Mouse (Mus musculus): ENCODE results near the gene Fryl.
"Not testable (repeated sequence)": the region's sequence is repeated elsewhere in the genome, so short reads cannot be mapped to it uniquely, and the experiment has no call there.

Gene Fryl

DNA sequence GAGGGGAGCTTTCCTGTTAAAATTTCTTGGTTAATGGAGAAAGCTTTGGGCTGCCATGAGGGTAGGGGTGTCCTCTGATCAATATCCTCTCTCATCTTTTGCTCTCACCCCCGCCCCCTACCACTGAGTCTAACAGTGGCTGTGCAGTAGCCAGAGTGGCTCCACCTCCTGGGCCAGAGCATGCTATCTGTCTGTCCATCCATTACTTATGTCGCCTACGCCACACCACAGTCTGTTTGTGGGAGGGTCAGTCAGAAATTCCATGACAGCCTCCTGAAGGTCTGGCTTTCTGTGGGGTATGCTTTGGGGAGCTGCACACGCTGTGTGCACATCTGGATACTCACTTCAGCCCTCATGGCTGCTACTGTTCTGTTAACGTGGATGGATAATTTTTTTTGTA lies 174.9 kb downstream of the Fryl start:
- DNase-seq, result no peak

DNA sequence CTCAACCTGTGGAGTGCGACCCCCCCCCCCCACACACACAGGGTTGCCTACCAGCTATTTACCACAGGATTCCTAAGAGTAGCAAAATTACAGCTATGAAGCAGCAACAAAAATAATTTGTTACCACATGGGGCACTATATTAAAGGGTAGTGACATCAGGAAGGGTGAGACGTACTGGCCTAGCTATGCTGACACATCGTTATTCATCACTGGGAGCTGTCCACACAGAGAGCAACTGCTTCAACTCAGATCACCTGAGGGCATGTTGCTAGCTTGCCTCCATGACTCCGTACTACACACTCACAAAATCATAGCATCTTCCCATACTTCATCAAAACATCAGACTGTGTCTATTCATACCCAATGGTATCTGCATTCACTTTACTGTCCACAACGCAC lies 176.6 kb downstream of the Fryl start:
- no peak for DNase-seq

DNA sequence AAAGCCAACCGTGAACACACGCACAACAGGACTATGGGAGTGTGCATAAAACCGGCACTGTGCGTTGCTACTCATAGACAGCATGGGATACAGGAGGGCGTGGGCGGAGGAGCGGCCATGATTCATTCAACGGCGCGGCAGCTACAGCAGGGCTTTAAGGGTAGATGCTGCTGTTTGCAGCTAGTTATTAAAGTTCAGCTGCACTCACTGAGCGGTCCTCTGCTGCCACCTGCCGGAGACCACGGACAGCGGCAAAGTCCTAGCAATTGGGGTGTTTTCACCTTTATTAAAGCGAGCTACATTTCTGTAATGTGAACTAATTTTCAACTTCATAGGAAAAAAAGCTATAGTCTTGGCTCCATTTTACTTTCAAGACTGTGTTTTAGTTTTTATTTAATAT lies 185.1 kb downstream of the Fryl start:
- DNase-seq, result peak; percentile 69

DNA sequence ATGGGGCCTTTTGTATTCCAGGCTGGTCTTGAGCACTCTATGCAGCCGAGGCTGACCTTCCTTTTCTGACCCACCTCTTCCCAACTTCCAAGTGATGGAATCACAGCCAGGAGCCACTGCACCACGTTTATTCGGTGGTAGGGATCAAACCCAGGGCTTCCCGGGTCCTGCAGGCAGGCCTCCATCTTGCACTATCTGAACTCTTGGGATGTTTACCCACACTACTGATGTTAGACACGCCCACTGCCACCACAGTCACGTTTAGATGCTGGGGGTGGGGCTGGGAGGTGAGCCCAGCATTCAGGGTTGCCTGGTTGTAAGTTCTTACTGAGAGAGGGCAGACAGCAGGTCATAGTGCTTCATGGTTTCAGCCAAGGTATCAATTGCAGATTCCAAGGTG lies 189.5 kb downstream of the Fryl start:
- peak; percentile 22 for DNase-seq

DNA sequence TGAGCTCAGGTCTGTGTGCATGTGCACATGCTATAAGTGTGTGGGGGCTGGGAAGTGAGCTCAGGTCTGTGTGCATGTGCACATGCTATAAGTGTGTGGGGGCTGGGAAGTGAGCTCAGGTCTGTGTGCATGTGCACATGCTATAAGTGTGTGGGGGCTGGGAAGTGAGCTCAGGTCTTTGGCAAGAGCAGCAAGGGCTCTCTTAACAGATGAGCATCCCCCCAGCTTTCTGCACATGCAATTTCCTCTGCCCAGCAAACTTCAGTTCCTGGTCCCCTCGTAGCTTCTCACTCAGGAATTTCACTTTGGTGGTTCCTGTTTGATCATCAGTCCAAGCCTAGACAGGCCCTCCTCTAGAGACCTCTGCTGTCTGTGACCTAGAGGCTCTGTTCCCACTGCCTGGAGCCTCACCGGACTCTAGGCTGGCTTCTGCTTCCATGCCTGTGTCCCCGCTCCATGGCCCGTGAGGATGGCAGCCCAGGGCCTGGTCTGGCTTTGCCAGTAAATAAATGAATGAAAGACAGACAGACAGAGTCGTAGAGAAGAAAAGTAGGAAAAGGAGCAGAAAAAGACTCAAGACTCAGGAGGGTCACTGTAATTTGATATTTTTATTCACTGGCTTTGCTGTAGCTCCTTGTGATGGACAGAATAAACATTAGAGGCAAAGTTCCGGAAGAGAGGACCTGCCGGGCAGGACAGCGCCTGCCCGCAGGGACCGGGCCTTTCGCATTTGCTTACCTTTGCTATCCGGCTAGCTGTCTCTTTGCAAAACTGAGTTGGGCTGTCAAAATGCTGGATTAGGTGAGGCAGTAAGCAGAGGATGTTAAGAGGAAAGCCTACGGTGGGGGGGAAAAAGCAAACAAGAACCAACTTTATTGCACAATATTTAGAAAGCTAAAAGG lies 192.4 kb downstream of the Fryl start:
- DNase-seq, result no peak

DNA sequence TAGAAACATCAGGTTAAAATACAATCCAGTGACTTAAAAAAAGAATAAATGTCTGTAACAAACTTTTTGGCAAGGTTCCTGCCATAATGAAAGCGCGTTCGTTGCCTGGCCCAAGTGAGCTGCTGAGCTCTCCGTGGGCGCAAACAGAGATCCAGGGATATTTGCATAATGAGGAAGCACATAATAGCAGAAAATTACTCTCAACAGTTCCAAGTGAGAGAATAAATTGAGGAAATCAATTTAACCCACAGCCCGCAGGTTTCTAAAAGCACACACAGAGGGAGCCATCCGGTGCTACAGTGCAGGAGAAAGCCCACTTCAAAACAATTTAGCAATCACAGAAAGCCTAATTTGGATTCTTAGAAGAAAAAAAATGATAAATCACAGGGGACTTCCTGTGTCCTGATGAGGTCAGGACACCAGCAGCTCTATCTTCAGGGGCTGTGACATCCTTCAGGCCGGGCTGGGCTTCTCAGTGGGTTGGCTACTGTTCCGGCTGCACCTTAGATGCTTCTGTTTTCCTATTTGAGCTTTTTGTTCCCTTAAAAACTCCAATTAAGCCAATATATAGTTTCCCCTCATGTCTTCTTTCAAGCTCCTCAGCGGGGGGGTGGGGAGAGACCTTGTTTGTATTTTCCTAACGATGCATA lies 194.8 kb downstream of the Fryl start:
- no peak for DNase-seq

DNA sequence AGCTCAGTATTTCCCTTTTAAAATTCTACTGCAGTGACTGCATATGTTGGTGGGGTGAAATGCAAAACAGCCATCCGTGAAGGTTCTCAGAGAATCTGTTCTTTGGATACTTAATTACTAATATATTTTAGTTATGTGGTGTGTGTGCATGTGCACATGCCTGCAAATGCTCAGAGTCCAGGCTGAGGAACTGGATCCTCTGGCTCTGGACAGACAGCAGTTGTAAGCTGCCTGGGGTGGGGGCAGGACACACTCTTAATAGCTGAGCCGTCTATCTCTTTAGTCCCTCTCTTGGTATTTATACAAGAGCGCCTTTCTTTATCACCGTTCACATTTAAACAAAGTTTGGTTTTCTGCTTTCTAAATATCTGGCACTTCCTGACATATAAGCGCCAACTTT lies 199.5 kb downstream of the Fryl start:
- DNase-seq, result no peak

DNA sequence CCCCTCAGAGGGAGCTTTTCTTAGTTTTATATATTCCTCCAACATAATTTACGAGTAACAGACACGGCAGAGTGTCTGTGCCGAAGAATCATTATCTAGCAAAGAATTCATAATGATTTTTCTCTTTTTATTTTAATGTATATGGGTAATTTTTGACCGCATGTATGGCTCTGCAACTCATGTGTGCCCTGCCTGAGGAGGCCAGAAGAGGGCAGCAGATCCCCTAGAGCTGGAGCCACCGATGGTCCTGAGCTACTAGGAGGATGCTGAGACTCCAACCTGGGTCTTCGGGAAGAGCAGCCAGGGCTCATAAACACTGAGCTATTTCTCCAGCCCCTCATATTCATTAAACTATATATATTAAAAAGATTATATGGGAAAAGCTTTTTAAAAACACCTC lies 200.0 kb downstream of the Fryl start:
- no peak for DNase-seq

DNA sequence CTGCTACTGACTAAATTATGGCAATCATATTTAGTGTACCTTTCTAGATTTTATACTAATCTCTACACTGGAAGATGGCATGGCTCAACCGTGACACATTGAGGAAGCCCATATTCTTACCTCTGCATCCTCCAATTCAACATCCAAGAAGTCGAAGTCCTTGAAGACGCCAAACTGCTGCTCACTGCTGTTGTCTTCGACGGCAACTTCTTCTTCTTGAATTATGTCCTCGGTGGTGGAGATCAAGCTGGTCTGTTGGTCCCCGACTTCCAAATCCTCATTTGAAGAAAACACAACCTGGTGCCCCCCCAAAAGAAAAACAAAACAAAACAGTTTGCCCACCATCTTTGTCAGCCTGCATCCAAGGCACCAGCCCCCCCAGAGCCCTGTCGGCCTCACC lies 202.5 kb downstream of the Fryl start:
- DNase-seq, result no peak

DNA sequence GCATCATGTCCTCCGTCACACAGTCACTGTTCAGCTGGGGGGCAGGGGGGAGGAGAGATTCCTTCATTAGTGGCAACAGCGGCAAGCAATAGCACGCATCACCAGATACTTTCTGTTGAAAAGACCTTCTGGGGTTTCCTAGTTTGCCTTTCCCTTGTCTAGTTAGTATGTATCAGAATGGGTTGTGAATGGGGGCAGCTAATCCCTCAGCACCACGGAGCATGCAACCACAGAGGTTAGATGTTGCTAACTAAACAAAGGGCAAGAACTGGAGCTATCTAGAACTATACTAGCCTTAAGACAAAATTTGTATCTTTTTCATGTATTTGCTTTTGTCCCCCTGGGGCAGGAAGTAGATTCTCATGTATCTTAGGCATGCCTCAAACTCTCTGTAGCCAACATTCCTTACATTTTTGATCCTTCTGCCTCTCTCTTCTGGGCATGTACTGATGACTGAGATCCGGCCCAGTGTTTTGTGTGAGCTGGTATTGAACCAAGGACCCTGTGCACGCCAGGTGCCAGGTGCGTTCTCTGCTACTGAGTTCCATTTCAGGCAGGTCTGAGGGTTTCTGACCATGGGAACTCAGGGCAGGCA lies 208.7 kb downstream of the Fryl start:
- no peak for DNase-seq

DNA sequence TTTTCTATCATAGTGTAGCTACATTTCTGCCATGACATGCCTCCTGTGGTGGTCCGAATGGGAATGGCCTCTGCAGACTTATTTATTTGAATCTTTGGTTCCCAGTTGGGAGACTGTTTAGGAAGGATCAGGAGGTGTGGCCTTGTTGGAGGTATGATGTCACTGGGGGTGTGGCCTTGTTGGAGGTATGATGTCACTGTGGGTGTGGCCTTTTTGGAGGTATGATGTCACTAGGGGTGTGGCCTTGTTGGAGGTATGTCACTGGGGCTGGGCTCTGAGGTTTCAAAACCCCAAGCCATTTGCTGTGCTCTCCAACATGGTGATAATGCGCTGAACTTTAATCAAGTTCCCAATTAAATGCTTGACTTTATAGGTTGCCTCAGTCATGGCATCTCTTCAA lies 212.4 kb downstream of the Fryl start:
- DNase-seq, result no peak

DNA sequence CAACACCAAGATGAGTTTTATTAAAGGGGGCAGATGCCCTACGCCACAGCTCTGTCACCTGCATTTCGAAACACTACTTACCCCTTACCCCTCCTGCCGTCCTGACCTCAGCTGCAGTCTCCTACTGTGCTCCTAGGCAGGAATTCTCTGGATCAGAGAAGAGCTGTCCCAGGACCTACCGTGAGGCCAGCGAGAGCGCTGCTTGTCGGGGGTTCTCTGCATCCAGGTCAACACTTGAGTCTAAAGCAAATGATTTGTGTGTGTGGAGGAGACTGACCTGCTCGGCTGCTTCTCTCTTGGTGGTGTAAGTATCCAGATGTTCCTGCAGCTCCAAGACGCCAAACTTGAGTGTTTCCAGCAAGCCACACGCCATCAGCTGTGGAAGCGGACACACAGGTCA lies 223.9 kb downstream of the Fryl start:
- no peak for DNase-seq

DNA sequence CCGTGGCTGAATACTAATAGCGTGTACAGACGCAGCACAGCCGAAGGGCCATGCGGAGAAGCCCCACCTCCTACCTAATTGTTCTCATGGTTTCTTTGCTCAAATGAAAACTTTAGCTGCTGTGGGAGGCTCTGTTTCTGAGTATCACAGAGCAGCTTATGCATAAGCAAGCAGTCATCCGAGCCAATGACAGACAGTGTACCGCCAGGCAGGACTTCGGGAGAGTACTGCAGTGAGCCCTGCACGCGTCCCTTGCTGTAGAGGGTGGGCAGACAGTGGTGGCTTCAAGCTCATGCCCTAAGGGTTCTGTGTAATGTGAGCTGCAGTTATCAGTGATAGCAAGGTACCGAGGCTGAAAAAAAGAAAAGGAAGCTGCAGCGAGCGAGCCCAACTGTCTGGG lies 227.8 kb downstream of the Fryl start:
- no peak for DNase-seq

DNA sequence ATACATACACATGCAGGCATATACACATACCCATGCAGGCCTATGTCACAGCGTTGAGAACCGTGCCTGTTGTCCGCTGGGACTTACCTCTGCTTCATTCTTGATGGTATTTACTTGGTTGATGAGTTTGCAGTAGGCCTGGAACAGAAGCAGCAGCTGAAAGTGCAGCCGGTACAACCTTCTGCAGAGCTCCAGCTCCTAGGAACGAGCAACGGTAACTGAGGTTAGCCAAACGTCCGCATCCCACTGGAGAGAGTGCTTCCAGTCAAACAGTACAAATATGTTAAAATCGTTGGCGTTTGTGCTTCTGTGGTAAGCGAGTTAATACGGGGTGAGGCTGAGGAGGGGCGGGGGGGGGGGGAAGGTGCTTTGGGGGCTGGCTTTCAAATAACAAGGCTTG lies 232.6 kb downstream of the Fryl start:
- DNase-seq, result no peak

DNA sequence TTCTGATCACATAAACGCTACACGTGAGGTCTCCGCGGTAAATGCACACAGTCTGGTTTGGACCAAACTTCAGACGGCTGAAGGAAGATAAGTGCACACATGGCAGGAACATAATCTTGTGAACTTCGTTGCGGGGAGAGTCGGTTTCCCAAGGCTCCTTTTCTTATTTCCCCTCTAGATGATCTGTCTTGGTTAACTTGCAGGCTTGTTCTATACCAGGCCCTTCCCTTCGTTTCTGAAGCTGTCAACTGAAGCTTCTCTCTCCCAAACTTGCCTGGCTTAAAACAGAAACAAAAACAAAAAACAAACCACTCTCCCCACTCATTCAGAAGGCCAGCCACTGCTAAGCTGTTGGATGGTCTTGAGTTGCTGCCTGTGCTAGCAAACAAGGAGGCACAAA lies 241.7 kb downstream of the Fryl start:
- no peak for DNase-seq

DNA sequence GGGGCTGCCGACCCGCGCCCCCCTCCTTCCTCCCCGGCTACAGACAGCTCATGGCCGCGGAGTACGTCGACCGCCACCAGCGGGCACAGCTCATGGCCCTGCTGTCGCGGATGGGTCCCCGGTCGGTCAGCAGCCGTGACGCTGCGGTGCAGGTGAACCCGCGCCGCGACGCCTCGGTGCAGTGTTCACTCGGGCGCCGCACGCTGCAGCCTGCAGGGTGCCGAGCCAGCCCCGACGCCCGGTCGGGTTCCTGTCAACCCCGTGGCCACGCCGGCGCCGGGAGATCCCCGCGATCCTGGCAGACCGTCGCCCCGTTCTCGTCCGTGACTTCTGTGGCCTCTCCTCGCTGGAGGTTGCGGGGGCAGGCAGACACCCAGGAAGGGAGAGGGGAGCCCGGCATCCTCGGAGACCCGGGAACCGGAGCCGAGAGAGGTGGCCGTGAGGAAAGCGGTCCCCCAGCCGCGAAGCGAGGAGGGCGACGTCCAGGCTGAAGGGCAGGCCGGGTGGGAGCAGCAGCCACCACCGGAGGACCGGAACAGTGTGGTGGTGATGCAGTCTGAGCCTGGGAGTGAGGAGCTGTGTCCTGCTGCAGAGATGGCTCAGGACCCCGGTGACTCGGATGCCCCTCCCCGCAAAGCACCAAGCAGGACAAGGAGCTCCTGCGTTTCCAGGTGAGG lies 242.7 kb downstream of the Fryl start:
- not testable (repeated sequence) for DNase-seq

DNA sequence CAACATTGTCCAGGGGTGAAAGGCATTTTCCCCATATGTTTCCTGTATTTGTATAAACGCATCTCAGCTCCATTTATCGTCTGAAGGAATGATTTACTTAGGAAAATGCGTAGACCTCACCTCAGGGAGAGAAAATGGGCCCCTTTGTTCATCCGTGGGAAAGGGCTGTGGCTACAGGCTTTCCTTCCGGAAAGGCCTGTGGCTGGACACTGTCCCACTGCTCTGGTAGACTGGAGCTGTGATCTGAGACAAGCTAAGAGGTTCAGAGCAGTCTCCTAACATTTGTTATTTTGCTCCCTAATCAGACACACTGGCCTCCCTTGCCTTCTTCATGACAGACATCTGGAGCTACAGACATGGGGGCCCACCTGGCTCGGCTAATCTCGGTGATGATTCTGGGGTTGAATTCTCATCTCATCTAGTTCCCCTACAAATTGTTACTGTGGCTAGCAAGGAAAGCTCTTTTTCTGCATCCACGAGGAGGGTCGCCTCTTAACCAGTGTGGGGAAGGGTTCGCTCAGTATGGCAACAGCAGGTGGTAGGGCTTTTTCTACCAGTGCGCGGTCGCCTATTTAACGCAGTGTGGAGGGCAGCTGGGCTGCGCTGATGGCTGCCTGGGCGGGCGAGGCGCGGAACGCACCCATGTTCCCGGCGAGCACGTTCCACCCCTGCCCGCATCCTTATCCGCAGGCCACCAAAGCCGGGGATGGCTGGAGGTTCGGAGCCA lies 243.4 kb downstream of the Fryl start:
- DNase-seq, result not testable (repeated sequence)

DNA sequence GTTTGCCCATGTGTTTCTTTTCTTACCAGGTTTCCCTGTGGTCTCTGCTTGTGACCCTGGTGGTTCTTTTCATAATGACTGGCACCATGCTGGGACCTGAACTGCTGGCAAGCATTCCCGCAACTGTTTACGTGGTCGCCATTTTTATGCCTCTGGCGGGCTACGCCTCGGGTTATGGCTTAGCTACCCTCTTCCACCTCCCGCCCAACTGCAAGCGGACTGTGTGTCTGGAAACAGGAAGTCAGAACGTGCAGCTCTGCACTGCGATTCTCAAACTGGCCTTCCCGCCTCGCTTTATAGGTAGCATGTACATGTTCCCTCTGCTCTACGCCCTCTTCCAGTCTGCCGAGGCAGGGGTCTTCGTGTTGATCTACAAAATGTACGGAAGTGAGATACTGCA lies 244.6 kb downstream of the Fryl start:
- DNase-seq, result not testable (repeated sequence)

DNA sequence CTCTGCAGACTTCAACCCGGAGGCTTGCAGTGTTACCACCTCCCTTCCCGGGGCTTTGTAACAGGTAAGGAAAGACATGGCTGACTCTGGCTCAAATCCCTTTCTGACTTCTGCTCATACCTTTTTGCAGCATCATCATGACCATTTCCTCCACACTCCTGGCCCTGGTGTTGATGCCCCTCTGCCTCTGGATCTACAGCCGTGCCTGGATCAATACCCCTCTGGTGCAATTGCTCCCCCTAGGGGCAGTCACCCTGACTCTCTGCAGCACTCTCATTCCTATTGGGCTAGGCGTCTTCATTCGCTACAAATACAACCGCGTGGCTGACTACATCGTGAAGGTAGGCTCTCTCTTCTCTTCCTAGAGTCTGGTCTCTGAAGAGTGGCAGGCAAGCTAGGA lies 248.2 kb downstream of the Fryl start:
- DNase-seq, result peak; percentile 28

DNA sequence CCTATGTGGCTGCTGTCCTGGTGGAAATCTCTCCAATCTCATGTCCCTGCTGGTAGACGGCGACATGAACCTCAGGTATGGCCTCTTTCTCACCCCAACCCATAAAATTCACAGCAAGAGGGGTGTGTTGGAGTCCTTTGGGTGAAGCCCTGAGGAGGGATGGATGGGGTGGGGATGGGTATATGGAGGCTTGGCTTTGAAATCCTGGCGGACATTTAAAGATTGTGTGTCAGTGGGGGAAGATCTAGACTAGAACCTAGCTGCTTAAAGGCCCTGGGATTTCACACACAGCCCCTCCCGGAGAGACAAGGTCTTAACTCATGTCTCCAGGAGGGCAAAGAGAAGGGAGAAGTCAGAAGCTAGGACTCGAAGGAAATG lies 248.8 kb downstream of the Fryl start:
- DNase-seq, result no peak

DNA sequence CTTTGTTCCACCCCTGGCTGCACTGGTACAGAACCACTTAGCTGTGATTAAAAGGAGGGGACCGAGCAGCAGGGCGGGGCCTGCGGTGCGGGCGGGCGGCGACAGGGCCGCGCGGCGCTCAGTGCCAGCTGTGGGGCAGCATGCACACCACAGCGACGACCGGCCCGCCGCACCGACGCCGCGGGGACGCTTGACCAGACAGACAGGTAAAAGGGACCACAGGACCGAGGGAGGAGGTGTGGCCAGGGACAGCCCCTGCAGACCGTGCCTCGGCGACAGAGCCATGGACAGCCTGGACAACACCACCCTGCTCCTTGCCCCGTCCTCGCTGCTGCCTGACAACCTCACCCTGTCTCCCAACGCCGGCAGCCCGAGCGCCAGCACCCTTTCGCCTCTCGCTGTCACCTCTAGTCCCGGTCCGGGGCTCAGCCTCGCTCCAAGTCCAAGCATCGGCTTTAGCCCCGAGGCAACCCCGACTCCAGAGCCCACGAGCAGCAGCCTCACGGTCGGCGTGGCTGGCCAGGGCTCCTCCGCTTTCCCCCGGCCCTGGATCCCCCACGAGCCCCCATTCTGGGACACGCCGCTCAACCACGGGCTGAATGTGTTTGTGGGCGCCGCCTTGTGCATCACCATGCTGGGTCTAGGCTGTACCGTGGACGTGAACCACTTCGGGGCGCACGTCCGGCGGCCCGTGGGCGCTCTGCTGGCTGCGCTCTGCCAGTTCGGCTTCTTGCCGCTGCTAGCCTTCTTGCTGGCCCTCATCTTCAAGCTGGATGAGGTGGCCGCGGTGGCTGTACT lies 249.4 kb downstream of the Fryl start, which contains the start of gene Slc10a4:
Slc10a4 (plus strand) TSS at position 100 of the 798 bp plus-strand sequence.
- no peak for DNase-seq

DNA sequence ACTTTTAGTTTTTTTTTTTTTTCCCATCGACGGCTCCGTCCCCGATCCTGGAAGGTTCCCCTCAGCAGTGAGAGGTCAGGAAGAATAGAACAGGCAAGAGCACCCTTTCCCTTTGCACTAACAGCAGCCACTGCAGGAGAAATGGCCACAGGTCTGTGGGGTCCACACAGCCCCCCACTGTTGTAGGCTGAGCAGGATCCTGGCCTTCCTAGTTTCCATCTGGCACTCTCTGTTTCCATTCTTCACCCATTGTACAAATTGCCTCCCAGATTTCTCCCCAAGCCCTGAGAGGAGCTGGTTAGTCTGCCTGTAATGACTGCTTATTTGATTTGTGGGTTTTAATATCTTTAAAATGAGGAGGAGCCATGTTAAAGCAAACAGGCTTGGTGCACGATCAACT lies 252.4 kb downstream of the Fryl start:
- DNase-seq, result no peak

Data from kidney, adult 9 months (tissue).